Mouse (Mus musculus) gastrocnemius, postnatal 10 days (tissue): ENCODE results near the gene Sipa1l2. TPM values are rescaled to one million over a fixed set of nuclear protein-coding genes. Genes with fewer than 3 reads are reported as not detected.
"Not testable (repeated sequence)": the region's sequence is repeated elsewhere in the genome, so short reads cannot be mapped to it uniquely, and the experiment has no call there.

Experiments used
- DNase-seq: peaks from one replicate; pipeline ENCODE4 v3.0.0; 2021; ENCODE audit warnings: mixed read lengths
- total RNA-seq, 2 experiments: library from RNA; stranded (reverse); gene quantifications; 2 replicates each; pipeline ENCODE4 v1.2.3; 2021

Sipa1l2 gene
- total RNA-seq, 2 experiments from 2014 or later: 12.9 to 16.7 TPM

DNA sequence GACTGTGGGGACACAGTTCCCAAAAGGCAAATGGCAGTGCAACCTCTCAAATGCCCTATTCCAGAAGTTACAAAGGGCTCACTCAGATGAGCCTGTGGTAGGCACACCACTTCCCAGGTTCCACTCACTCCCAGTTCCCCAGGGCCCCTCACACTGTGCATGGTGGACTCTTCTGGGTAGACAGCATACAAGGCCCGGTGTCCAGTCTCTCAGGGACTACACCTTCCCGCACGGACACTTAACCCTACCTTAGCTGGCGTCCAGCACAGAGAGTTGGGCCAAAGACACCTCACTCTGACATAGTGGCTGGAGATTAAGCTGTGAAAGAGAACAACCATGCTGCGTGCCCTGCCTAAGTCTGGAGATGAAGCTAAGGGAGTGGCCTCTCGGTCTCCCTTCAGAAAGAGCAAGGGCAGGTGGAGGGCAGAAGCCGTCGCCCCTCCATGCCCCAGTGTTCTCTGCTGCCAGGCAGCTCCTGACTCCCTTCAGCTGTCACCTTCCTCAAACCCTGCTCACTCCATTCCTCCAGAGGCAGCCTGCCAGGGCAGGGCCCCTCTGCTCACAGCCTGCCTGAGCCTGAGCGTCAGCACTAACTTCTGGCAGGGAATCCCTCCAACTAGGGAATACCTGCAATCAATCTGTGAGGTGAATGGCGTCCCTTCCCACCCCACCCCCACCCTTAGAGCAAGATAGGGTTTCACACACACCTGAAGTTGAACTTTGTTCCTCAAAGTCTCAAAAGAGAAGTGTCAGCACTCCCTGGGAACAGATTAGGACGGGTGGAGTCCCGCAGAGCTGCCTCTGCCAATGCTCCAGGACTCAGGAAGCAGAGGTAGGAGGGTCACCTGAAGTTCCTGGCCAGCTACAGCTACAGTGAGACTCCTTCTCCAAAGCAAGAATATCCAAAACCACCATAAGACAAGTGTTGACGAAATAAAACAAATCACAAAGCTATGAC, 30.3 kb downstream of the Sipa1l2 start:
- no peak for DNase-seq

GRCm38 (mm10) chr8:125538265-125538664, 31.3 kb downstream of the Sipa1l2 start:
- no peak for DNase-seq

GRCm38 (mm10) chr8:125533709-125534108, 35.9 kb downstream of the Sipa1l2 start:
- no peak for DNase-seq

- DNase-seq: peak; percentile 28
These were observed 36.7 kb downstream of the Sipa1l2 start for GRCm38 (mm10) chr8:125532953-125533352.

- DNase-seq: no peak
These were observed 37.4 kb downstream of the Sipa1l2 start for GRCm38 (mm10) chr8:125532177-125532576.

GRCm38 (mm10) chr8:125531640-125532039, 38.0 kb downstream of the Sipa1l2 start:
- DNase-seq: no peak

DNA sequence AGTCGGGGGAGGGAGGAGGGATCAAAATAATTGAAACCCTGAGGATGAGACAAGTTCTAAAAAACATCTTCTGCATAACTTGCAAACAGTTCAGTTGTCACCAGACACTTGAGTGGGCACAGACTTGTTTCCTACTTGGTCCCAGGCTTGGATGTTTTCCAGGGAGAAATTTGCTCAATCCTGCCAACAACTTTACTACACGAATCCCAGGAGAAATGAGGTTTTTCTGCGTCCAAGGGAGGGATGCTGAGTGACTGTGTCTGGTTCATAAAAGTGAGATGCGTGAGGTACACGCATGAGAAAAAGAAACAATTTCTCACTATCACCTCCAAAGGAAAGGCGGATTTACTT, 38.5 kb downstream of the Sipa1l2 start:
- DNase-seq: no peak

DNA sequence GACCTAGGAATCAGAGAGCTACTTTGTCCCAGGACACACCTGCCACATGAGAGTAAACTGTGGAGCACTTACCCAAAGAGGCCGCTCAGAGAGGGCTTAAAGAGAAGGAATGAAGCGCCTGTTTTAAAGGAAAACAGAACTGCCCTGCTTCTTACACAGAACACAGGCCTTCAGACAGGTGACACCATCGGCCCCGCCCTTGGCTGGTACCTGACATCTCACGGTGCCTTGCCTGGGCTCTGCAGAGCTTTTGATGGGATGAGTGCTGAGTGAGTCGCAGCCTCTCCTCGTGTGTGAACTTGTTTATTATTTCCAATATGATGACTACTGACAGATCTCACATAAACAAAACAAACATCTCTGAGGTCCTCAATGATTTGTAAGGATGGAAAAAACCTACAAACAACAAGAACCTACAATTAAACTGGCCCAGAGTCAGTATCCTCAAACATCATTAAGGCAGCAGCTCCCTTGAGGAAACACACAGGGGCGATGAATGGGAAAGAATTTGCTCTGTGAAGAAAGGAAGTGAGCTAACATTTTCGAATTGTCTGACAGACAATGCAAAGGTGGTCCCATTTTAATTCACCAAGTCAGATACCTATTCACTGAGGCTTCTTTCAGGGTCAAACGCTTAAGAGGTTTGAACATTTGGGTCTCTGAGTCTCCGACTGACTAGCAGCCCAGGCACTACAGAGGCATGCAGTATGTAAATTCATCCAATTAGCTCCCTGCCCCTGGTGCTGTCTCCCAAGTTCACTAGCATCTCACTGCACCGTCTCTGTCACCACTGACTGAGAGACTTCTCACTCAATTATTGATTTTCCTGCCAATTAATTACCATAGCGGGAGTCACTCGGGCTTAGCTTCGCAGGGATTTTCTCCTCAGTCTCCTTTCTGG, 39.2 kb downstream of the Sipa1l2 start:
- no peak for DNase-seq

DNA sequence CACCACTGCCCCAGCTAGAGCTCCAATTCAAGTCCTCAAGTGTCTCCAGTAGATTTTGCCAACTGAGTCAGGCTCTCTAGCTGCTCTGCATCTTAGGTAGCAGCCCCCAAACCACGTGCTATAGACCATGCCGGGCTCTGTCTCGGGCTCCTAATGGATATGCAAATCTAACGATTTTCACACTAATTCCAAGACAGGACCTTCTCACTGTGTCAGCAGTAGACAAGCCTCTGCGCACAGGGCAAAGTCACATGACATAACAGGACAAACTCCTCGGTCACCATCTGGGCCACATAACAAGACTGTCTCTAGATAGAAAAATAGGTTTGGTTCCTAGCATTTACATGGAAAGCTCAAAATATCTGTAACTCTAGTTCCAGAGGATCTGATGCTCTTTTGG, 40.6 kb downstream of the Sipa1l2 start:
- DNase-seq: no peak

DNA sequence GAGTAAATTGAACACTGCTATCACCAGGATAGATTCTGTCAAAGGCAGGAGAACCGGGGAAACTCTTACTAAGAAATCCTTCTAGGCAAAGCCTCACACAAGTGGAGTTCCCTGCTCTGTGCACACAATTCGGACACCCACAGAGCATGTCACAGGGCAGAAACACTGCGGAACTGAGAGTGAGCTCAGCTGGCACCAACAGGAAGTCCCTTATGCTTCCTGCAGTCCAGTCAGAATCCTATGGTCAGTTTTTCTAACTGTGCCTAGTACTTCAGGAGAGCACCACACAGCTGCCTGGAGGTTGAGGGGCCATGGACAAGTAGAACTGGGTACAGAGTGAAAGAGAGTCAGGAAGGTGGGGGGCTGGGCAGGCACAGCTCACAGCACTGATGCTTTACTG, 41.7 kb downstream of the Sipa1l2 start:
- no peak for DNase-seq

DNA sequence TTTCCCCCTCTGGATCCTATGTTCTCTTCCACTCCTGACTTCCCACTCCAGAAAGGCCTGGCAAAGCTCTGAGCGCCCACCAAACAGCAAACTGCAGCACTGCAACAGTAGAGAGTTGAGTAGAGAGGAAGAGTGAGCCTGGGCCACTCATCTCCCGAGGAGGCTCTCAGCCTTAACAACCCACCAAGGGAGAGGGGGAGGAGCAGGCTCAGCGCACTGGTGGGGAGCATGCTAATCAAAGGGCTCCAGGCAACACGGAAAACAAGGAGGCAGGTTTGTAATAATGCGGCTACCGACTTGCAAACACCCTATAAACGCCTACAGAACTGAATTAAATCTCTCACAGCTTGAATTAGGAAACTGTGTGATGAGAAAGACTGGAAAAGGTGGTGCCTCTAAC, 42.6 kb downstream of the Sipa1l2 start:
- DNase-seq: no peak

DNA sequence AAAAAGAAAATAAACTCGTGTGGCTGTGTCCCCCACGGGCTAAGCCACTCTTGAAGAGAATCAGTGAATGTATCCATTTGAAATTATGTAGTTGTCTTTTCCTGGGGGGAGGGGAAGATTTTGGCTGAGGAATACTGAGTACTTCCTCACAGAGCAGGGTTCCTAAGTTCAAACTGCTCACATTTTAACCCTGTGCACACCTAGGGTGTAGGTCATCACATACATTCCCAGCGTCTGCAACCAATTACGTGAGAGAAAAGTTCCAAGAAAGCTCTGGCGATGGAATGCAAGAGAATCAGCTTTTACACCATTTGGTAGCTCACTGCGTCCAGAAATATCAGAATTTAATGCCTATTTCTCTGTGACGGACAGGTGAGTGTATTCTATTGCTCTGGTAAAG, 43.0 kb downstream of the Sipa1l2 start:
- no peak for DNase-seq

- no peak for DNase-seq
These were observed 45.1 kb downstream of the Sipa1l2 start for GRCm38 (mm10) chr8:125524479-125524878.

DNA sequence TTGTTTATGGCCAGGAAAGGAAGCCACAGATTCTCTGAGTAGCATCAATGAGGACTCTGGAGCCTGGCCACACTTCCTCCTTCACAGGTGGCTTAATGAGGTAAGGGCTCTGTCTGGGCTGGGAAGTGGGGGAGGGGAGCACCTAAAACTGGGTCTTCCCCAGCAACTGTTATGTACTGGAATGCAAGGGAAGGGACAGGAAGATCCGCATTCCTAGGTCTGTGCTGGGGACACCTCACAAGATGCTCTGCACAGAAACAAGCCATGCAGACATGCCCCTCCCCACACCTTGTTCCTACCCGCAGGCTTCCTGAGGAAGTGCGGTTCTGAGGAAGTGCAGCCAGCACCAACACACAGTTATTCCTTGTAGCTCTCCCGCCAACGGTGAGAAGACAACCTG, 46.4 kb downstream of the Sipa1l2 start:
- no peak for DNase-seq

- DNase-seq: no peak
These were observed 47.5 kb downstream of the Sipa1l2 start for GRCm38 (mm10) chr8:125522151-125522550.

GRCm38 (mm10) chr8:125521087-125521486, 48.5 kb downstream of the Sipa1l2 start:
- DNase-seq: no peak

GRCm38 (mm10) chr8:125520308-125520707, 49.3 kb downstream of the Sipa1l2 start:
- not testable (repeated sequence) for DNase-seq

DNA sequence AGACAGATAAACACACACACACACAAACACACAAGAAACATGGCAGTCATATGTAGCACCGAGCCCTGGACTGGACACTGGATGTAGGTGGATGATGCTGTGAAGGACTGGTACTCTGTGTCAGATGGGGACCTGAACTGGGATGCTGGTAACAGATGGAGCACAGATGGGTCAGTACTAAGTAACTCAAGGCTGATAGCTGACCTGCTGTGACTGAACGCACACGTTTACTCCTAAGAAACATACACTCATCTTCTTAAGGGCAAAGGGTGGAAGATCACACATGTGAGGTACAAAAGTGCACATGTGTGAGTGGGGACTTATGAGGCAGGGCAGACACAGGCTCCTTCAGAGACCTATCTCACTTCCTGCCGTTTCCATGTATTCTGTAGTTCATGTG, 50.7 kb downstream of the Sipa1l2 start:
- no peak for DNase-seq

DNA sequence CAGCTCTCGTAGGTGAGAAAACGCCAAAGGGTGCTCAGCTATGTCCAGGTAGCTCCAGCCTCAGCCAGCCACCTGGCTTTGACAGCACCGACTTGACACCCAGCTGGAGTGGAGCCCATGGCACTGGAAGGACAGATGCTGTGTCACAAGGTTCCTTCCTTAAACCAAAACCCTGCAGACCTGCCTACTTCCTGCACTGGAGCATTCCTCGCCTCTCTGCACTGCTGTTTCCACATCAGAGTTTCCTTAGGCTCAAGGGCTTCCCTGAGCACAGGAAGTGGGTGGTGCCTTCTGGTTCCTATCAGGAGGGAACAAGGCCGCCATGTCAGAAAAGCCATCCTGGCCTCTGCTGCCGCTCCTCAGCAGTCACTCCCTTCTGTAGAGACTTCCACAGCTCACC, 51.3 kb downstream of the Sipa1l2 start:
- DNase-seq: no peak

DNA sequence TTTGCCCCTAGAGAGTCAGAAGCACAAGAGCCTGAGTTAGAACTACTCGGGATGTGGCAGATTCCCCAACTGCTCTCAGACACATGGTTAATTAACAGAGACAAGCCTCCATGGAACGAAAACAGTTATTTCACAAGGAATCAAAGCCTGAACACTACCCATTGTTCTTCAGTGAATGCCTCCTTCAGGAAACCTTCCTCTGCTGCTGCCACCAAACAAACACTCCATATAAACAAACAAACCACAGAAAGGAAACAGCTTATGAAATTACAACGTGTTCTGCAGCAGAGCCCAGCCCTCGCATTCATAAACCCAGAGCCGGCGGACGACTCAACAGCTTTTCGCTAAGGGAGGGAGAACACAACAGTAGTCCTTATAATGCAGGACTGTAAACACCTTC, 52.2 kb downstream of the Sipa1l2 start:
- DNase-seq: no peak

- DNase-seq: no peak
These were observed 53.3 kb downstream of the Sipa1l2 start for GRCm38 (mm10) chr8:125516115-125516905.

GRCm38 (mm10) chr8:125515665-125516064, 53.9 kb downstream of the Sipa1l2 start:
- DNase-seq: no peak
